Mouse (Mus musculus): ENCODE measurements around the gene Foxp1. TPM values are rescaled to one million over a fixed set of nuclear protein-coding genes. Genes with fewer than 3 reads are reported as not detected.

Foxp1 gene
- polyA plus RNA-seq, 1 experiment: 88.7 TPM

GRCm38 (mm10) chr6:98994902-98995301 lies 527.6 kb downstream of the Foxp1 start:
- TF ChIP-seq GATA1 (IDR thresholded peaks at IDR 0.05; ENCODE audit: low read length): no peak

- no peak for TF ChIP-seq GATA1 (IDR thresholded peaks at IDR 0.05; ENCODE audit: low read length)
Observed at GRCm38 (mm10) chr6:98994104-98994787, 528.3 kb downstream of the Foxp1 start.

DNA sequence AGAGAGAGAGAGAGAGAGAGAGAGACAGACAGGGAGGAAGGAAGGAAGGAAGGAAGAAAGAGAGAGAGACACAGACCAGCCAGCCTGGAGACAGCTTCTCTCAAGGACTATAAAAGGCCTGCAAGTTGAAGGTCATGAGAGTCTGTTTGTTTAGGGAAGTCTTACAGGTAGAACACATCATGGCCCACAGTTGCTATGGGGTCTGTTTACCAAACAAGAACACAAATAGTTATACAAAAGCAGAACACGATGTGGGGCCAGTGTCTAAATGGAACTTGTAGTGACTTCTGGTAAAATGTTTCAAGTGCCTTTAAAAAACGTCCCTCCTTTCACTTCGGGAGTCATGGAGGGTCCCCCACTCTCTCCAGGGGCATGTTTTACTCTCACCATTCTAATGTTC lies 529.3 kb downstream of the Foxp1 start:
- no peak for TF ChIP-seq GATA1 (IDR thresholded peaks at IDR 0.05; ENCODE audit: low read length)

- no peak for TF ChIP-seq GATA1 (IDR thresholded peaks at IDR 0.05; ENCODE audit: low read length)
Observed at GRCm38 (mm10) chr6:98992772-98993147, 529.8 kb downstream of the Foxp1 start.

GRCm38 (mm10) chr6:98991900-98992771 lies 530.4 kb downstream of the Foxp1 start:
- TF ChIP-seq GATA1 (IDR thresholded peaks at IDR 0.05; ENCODE audit: low read length): no peak

GRCm38 (mm10) chr6:98987533-98988169 lies 534.9 kb downstream of the Foxp1 start:
- TF ChIP-seq GATA1 (IDR thresholded peaks at IDR 0.05; ENCODE audit: low read length): no peak

DNA sequence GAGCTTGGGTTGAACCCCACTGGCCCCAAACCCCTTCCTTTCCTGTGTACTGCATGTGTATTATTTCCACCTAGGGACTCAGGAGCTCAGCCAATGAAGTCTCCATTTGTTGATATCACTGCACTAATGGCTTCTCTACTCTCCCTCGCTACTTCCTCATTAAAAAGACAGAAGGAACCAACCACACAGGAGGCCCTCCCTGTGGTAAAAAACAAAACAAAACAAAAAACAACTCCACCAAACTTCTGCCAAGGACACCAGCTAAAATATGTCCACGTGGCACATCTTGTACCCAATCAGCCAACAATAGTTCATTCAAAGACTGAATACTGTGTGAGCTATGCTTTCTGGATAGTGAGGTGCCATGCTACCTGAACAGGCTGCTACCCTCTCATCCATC lies 537.1 kb downstream of the Foxp1 start:
- TF ChIP-seq GATA1 (IDR thresholded peaks at IDR 0.05; ENCODE audit: low read length): no peak

GRCm38 (mm10) chr6:98984626-98985025 lies 537.9 kb downstream of the Foxp1 start:
- TF ChIP-seq GATA1 (IDR thresholded peaks at IDR 0.05; ENCODE audit: low read length): no peak

DNA sequence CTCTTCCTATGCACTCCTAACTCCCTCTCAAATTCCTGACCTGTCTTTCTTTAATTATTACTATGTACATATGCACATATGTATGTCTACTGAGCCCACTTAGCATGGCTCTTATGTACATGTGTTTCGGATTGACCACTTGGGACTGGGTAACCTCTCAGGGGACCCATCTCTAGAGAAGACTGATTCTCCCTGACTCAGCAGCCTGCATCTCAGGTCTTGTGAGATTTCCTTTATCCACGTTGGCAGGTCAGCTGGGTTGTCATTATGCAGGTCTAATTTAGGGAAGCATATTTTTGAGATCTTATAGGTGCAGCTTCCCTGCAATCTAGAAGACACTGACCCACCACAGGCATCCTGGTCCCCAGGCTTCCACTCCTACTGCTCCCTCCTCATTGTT lies 538.5 kb downstream of the Foxp1 start:
- TF ChIP-seq GATA1 (IDR thresholded peaks at IDR 0.05; ENCODE audit: low read length): no peak

GRCm38 (mm10) chr6:98983311-98983838 lies 539.1 kb downstream of the Foxp1 start:
- no peak for TF ChIP-seq GATA1 (IDR thresholded peaks at IDR 0.05; ENCODE audit: low read length)

DNA sequence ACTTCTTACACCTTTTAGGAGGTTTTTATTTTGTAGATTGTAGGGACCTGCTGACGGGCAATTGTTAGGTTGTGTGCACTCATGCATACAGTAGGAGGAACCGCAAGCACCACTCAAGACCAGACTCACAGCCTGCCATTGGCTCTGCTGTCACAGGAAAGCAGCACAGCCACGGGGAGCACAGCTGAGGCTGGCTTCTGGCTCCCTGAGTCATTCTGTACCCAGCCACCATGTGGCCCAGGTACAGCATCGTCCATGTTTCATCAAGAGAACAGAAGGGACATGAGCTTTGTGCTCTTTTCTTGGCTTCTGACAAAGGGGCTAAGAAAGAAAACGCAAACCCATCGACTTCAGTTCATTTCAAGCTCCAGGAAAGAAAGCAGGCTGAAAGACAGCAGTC lies 541.3 kb downstream of the Foxp1 start:
- TF ChIP-seq GATA1 (IDR thresholded peaks at IDR 0.05; ENCODE audit: low read length): no peak

GRCm38 (mm10) chr6:98980432-98980831 lies 542.1 kb downstream of the Foxp1 start:
- TF ChIP-seq GATA1 (IDR thresholded peaks at IDR 0.05; ENCODE audit: low read length): no peak

- TF ChIP-seq GATA1 (IDR thresholded peaks at IDR 0.05; ENCODE audit: low read length): no peak
Observed at GRCm38 (mm10) chr6:98980001-98980400, 542.5 kb downstream of the Foxp1 start.

DNA sequence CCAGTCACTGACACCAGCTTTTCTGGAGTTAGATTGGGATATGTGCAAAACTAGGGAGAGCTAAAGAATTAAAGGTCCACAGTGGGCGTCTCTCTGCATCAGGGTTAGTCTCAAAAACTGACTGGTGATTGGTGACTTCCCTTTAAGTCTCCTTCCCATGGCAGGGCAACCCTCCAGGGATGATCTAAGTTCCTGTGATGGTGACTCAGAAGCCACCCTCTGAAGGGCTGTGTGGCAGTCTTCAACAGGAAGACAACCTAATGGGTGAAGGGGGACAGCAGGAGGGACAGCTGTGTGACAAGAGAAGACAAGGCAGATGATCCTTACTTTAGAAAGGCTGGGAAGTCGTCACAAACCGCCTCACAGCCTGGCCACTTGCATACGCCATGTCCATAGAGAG lies 544.7 kb downstream of the Foxp1 start:
- TF ChIP-seq GATA1 (IDR thresholded peaks at IDR 0.05; ENCODE audit: low read length): no peak

DNA sequence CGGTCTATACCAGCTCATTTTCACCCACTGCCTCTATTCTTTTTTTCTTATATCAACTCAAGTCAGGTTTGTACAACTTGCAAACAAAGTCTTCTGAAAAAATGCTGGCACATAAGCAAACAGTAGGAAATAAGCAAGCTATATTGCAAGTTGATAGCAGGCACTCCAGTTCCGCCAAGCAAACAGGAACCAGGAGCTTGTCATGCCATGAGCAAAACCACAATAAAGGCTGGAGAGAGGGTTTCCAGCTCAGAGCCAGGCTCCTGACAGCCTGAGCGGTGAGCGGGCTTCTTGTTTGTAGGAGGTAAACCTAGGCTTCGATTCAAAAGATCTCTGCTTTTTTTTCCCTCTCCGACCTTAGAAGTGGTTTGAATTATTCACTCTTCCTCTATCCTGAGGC lies 546.6 kb downstream of the Foxp1 start:
- TF ChIP-seq GATA1 (IDR thresholded peaks at IDR 0.05; ENCODE audit: low read length): no peak

- TF ChIP-seq GATA1 (IDR thresholded peaks at IDR 0.05; ENCODE audit: low read length): no peak
Observed at GRCm38 (mm10) chr6:98973433-98973832, 549.1 kb downstream of the Foxp1 start.

All from G1E-ER4 (cell line).